Mouse (Mus musculus) ovary, postnatal 10 days (tissue): ENCODE data around the gene Spock1.
"Not testable (repeated sequence)": the region's sequence is repeated elsewhere in the genome, so short reads cannot be mapped to it uniquely, and the experiment has no call there.

Source experiments
- DNase-seq: peaks from one replicate; pipeline ENCODE4 v3.0.0; 2022; ENCODE audit warnings: low spot score

The Spock1 gene

GRCm38 (mm10) chr13:57488926-57489325 is 419.2 kb downstream of the Spock1 start:
- no peak for DNase-seq

- no peak for DNase-seq
These were observed 423.5 kb downstream of the Spock1 start for GRCm38 (mm10) chr13:57484426-57485168.

- DNase-seq = no peak
These were observed 431.4 kb downstream of the Spock1 start for GRCm38 (mm10) chr13:57476700-57477099.

- DNase-seq = no peak
These were observed 434.1 kb downstream of the Spock1 start for GRCm38 (mm10) chr13:57474068-57474467.

GRCm38 (mm10) chr13:57470922-57471321 is 437.2 kb downstream of the Spock1 start:
- not testable (repeated sequence) for DNase-seq

DNA sequence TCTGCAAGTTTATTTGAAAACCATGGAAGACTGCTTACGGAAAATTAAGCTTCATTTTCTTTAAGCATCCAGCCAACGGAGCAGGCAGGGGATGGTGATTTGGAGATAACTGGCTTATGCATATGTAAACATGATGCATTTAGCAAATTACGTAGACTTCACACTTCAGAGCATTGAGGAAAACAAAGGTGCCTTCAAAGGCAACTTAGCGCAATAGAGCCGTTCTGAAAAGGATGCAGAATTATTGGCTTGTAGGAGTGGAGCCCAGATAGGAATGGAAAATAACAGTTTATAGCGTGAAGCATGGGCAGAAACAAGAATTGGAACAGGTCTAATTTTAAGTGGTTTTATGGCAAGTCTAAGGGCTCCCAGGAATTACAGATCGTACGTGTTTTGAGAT is 448.2 kb downstream of the Spock1 start:
- no peak for DNase-seq

DNA sequence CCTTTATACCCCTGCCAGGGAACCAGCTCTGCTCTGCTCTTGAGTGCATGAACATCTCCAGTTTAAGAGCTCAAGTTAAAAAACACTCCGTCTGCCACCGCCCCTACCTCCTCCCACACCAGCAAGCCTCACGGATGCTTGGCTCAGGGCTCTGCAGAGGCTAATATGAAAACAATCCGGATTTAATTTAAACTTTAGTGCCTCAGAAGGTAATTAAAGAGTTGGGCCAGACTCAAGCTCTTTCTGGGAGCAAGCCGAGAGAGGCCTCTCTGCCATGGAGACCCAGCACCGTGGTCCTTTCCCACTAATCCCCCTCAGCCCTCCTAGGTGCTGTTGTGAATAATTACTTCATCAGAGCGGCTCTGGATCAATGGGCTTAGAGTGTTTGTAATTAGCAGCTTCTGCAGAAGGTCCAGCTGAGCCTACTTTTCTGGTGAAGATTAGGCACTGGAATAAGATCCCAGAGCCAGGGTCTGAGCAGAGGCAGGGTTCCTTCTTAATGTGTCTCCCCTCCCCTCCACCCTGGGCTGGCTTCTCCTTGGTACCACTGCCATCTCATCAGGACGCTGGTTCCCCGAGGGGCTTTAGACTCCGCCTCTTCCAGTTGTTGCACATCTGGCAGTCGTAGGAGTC is 457.8 kb downstream of the Spock1 start:
- DNase-seq = no peak

DNA sequence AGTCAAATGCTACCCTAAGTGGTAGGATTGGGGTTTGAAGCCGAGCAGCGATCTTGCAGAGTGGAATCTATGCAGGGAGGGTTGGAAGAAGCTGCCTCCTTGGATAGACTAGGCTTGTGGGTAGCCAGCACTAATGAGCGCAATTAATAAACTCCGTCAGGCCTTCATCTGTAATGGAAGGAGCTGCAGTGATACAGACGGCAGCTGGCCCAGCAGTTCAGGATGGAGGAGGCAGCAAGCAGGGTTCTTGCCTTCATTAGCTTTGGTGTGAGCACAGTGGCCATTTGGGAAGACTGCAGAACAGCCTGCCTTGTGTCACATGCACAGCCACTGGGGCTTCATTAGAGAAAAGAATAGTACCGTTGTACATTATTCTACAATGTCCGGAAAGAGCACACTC is 459.2 kb downstream of the Spock1 start:
- DNase-seq = no peak

DNA sequence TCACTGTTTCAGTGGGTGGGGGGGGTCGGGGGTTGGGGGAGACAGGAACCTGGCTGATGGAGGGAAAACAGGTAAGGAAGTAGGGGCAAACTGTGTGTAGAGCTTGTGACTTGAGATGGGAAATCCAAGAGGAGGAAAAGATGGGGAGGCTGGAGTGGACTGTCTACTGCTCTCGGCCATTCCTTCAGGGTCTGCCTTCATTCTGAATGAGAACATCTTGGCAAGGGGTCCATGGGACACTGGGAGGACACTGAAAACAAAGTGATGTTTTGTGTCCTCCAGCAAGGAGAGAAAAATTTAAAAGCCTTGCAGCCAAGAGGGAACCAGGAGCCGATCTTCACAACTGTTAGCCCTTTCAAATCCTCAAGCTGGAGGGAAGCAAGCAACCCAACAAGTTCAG is 463.2 kb downstream of the Spock1 start:
- no peak for DNase-seq

DNA sequence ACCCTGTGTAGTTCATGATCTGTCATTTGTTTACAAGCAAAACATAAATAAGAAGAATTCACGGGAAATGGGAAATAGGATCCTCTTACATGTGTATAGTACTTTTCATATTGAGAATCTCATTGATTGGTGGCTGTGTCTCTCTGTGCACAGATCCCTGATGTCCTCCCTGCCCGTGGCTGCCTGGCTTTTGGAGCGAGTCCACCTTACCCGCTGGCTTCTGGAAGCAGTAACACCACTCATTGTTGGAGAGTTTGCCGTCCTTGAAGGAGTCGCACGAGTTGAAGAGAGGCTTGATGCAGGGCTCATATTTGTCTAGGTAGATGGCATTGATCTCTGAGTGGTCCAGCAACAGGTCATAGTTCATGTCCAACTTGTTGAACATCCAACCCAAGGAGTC is 468.0 kb downstream of the Spock1 start:
- no peak for DNase-seq

GRCm38 (mm10) chr13:57435726-57436220 is 472.4 kb downstream of the Spock1 start:
- DNase-seq = no peak

- DNase-seq = no peak
These were observed 474.3 kb downstream of the Spock1 start for GRCm38 (mm10) chr13:57433848-57434247.

DNA sequence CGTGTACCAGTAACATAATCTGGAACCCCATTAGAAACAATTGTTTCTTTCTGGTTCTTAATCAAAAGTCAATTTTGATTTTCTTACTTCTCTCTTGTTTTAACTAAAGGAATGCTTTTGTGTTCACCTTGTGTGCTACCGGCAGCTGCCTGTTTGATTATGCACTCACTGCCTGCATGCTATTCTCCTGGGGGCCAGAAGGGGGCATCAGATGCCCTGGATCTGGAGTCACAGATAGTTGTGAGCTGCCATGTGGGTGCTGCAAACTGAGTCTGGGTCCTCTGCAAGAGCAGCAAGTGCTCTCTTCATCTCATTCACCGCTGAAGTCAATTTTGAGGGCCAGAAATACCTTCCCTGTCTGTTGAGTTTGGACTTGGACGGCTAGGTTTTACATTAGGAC is 476.3 kb downstream of the Spock1 start:
- no peak for DNase-seq

GRCm38 (mm10) chr13:57428840-57429239 is 479.3 kb downstream of the Spock1 start:
- no peak for DNase-seq

- DNase-seq = no peak
These were observed 489.4 kb downstream of the Spock1 start for GRCm38 (mm10) chr13:57418781-57419180.

DNA sequence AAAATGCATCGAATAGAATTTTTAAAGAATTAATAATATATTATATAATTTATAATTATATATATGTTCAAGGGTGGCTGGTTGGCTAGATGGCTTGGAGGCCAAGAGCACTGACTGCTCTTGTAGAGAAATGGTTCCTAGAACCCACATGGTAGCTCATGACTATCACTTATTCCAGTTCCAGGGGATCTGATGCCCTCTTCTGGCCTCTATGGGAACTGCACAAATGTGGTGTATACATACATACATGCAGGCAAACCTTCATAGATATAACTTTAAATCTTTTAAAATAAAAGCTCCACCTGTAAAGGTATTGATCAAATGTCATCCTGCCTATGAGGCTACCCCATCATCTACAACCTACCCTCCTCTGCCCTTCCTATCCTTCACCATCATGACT is 493.4 kb downstream of the Spock1 start:
- no peak for DNase-seq

GRCm38 (mm10) chr13:57407666-57408065 is 500.5 kb downstream of the Spock1 start:
- DNase-seq = no peak

DNA sequence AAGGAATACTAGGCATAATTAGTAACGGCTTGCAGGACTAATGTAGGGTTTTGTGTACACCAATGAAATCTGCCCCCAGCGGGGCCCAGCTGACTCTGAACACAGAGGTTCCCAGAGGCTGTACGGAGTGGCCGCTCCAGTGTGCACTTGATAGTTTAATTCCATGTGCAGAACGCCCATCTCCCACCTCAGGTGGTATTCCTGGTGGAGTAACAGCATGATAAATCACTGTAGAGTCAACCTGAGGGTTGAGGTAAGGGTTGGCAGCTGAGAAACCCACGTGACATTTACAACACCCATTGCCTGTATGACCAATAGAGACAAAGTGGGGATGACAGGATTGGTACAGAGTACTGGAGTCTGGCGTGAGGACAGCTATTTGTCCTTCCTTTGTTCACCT is 505.7 kb downstream of the Spock1 start:
- no peak for DNase-seq

- DNase-seq = no peak
These were observed 535.9 kb downstream of the Spock1 start for GRCm38 (mm10) chr13:57372141-57372700.
